Mouse (Mus musculus): ENCODE data around the gene Clasp2.
"Not testable (repeated sequence)": the region's sequence is repeated elsewhere in the genome, so short reads cannot be mapped to it uniquely, and the experiment has no call there.

The Clasp2 gene

GRCm38 (mm10) chr9:113741108-113741636 lies at the start of gene Clasp2:
Gene Clasp2, plus strand, starts transcription at chr9:113741473.
- peak; percentile 86 for DNase-seq (ENCODE audit: low read depth)

DNA sequence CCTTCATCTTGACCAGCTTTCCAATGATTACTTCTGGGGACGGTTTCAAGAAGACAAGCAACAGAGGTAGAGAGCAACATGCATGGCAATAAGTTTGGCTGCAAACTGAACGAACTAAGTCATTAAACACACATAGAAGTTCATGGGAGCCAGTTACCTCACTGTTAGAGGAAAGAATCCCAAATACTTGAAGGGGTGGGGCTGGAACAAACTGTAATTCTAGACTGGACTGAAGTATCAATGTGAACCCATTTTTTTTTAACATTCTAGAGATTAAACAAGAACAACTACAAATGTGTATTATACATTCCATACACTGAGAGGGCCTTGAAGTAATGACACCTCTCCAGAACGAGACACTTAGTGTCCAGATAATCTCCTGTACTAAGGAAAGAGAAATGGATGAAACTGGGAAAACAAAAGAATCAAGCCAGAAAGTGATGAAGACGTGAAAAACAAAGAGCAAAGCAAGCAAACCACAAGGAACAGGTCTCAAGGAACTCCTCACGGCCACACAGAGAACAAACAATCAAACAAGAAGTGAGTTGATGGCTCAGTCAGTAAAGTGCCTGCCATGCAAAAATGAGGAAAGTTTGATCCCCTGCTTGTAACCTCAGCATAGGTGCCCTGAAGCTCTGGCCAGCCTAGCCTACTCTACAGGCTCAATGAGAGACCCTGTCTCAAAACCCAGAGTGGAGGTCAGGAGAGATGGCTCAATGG lies 39.7 kb upstream of the Clasp2 start:
- no peak for DNase-seq (ENCODE audit: low read depth)

GRCm38 (mm10) chr9:113706108-113706507 lies 35.2 kb upstream of the Clasp2 start:
- DNase-seq (ENCODE audit: low read depth) = no peak

- peak; percentile 26 for DNase-seq (ENCODE audit: low read depth)
Measured at GRCm38 (mm10) chr9:113706841-113707240, 34.4 kb upstream of the Clasp2 start.

DNA sequence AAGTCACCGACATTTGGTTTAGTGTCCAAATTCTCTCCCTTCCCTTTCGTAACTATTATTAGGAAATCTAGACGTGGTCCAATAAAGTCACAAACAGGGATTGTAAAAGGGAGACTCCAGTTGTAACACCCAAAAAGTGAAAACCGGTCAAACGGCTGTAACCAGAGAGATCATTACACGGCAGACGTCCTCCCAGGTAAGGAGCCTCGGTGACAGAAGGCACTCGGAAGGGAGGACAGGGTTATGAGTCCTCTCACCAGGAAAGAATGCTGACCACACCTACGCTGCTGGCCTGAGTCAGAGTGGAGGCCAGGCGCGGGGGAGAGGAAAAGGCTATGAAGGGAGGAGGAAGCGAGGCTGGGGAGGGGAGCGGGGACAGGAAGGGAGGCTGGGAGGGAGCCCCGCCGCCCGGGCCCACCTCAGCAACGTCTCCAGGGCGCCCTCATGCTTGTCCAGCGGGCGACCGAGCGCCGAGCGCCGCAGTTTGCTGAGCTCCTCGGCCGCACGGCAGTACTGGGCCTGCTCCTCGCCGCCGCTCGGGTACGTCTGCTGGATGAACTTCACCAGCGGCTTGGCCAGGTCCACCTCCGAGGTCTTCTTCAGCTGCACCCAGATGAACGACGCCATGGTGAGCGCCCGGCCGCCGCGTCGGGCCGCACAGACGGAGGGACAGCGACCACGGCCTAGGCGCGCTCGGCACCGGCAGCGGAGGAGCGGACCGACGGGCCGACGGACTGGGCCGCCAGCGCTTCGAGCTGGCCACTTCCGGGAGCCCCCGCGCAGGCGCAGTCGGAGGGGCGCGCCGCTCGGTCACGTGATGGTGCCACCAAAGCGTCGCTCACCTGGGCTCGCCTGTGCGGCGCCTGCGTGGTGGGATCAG lies 33.6 kb upstream of the Clasp2 start, which contains the start of gene Pdcd6ip:
Gene Pdcd6ip (minus strand): TSS at position 779 of the 880 bp plus-strand sequence.
- peak; percentile 94 for DNase-seq (ENCODE audit: low read depth)

- DNase-seq (ENCODE audit: low read depth) = no peak
Measured at GRCm38 (mm10) chr9:113708361-113709280, 32.7 kb upstream of the Clasp2 start.

- DNase-seq (ENCODE audit: low read depth) = no peak
Measured at GRCm38 (mm10) chr9:113710871-113711270, 30.4 kb upstream of the Clasp2 start.

DNA sequence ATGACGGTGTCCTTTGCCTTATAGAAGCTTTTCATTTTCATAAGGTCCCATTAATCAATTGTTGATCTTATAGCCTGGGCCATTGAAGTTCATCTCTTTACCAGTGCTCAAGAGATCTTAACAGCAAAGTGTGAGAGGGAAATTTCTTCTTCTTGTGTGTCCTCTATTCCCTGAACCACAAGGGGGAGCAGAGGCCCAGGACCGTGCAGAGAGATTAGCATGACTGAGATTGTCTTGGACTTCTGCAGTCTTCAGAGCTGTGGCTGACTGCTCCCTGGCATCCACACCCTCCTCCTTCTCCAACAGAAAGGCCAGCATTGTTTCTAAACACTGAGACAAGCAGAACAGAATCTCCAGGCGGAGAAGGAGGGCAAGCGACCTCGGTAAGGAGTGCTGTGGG lies 22.2 kb upstream of the Clasp2 start:
- DNase-seq (ENCODE audit: low read depth) = peak; percentile 80

DNA sequence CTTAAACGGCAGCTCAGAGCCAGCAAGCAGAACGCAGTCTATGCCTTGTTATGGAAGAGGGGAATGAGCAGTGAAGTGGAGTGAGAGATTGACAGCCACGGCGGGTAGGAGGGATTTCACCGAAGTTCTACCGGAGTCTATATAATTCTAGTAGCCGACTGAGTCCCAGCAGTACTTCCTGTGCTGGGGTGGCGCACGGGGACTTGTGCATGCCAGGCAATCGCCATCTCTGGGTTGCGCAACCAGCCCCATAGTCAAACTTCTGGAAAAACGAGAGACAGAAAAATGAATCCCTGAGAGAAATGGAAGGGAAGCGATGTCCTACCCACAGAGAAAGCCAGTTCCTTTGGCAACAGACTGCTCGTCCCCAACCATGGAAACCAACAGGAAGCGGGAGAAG lies 16.6 kb upstream of the Clasp2 start:
- DNase-seq (ENCODE audit: low read depth) = no peak

DNA sequence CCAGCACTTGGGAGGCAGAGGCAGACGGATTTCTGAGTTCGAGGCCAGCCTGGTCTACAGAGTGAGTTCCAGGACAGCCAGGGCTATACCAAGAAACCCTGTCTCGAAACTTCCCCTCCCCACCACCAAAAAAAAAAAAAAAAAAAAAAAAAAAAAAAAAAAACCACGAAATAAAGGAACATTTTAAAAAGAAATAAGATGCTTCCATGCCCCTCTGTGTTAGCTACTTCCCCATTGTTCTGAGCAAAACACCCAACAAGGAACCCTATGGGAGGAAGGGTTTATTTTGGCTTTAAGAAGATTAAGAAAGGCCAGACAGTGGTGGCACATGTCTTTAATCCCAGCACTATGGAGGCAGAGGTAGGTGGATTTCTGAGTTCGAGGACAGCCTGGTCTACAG lies 15.7 kb upstream of the Clasp2 start:
- not testable (repeated sequence) for DNase-seq (ENCODE audit: low read depth)

GRCm38 (mm10) chr9:113726131-113726530 lies 15.1 kb upstream of the Clasp2 start:
- peak; percentile 51 for DNase-seq (ENCODE audit: low read depth)

DNA sequence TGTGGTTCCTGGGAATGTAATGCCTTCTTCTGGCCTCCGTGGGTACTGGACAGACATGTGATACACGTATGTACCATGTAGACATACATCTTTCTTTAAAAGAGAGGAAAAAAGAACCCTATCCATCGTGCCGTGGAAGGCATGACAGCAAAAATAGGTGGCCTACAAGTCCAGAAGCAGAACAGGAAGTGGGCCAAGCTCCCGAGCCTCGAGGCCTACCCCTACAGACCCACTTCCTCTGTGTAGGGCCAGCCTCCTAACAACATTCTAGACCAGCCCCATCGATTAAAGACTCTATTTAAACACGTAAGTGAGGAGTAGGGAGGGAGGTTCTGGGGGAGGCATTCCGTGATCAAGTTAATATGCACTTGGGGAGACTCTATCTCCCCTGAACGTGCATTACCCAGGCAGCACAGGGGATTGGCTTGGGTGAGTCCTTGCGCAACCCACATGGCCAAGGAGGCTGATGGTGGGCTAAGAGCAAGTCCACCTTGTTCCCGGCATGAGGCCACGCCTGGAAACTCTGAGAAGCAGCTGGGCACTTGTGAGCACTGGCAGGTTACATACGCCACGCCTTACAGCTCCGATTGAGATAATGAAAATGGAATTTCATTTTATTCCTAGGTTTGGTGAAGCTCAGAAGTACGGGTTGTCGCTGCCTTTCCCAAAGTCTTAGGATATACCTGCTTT lies 14.1 kb upstream of the Clasp2 start:
- no peak for DNase-seq (ENCODE audit: low read depth)

DNA sequence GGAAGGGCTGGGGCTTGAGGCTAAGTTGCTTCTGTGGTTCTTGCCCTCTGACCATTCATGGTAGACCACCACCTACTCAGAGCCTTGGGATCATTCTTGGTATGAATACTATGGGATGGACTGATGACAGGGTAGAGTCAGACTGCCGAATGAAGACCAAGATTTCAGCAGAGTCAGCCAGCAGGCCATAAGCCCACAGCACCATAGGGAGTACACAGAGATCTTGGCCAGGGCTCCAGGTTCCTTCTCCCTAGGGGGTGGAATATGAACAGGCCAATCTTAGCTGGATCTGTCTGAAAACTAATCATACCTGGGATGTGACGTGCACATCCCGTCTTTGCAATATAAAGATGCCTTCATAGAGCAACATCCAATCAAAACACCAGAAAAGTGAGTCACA lies 9.7 kb upstream of the Clasp2 start:
- no peak for DNase-seq (ENCODE audit: low read depth)

DNA sequence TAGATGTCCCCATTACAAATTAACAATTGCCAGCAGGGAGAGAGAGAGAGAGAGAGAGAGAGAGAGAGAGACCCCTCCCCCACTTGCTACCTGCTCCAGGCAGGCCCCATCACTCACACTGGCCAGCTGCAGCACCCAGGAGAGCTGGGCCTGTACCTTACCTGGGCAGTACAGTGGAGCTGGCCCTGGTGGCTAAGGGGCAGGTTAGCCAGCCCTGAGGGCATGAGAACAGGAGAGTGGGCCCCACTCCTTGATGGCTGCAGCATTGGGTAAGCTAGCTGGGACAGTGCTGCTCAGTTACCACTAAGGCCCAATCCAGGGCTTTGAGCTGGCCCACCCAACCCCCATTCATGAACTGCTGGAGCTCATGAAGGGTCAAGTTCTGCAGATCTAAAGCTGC lies 5.4 kb upstream of the Clasp2 start:
- DNase-seq (ENCODE audit: low read depth) = no peak

- peak; percentile 71 for DNase-seq (ENCODE audit: low read depth)
Measured at GRCm38 (mm10) chr9:113738021-113738420, 3.3 kb upstream of the Clasp2 start.

- no peak for DNase-seq (ENCODE audit: low read depth)
Measured at GRCm38 (mm10) chr9:113738941-113739340, 2.3 kb upstream of the Clasp2 start.

DNA sequence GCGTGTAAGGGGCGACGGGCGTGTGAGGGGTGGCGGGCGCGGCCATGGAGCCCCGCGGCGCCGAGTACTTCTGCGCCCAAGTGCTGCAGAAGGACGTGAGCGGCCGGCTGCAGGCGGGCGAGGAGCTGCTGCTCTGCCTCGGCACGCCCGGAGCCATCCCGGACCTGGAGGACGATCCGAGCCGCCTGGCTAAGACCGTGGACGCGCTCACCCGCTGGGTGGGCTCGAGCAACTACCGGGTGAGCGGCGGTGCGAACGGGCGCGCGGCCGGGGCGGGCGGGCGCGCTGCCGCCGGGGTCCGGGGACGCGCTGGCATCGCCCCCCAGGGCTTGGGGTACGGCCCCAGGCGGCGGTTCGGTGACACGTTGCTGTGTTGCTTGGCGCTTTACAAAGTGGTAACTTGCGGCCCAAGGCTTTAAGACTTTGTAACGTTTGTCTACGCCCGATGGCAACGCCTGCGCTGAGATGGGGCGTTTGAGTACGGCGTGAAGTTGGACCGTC lies 414 bp downstream of the Clasp2 start:
- DNase-seq (ENCODE audit: low read depth) = peak; percentile 65

DNA sequence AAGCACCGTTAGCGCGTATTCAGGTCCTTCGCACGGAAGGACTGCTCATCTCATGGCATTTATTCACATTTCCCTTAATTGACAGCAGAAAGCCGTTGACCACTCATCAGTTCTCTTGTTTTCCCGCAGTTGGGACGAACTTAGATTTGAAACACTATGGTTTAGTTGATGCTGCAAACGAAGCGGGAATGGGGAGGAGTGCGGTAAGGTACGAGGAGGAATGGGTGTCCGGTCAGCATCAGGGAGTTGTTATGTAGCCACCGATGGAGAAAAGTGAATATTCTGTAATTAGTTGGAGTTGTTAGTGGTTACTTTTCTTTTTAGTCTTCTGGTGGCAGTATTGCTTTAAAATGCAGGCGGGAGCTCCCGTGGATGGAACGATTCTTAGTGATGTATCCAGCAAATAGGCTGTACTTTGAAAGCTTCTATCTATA lies 1.1 kb downstream of the Clasp2 start:
- DNase-seq (ENCODE audit: low read depth) = peak; percentile 64

- no peak for DNase-seq (ENCODE audit: low read depth)
Measured at GRCm38 (mm10) chr9:113743291-113743690, 2.0 kb downstream of the Clasp2 start.

GRCm38 (mm10) chr9:113749356-113749755 lies 8.1 kb downstream of the Clasp2 start:
- DNase-seq (ENCODE audit: low read depth) = no peak
